Mouse (Mus musculus) small intestine, adult 2 months (tissue): ENCODE measurements around the gene Slc6a16. TPM values are rescaled to one million over a fixed set of nuclear protein-coding genes. Genes with fewer than 3 reads are reported as not detected.

Source experiments
- H3K27ac ChIP-seq: fragments of 200-500 bp; 2 replicates; pipeline ENCODE4 v1.5.1; 2012; ENCODE audit warnings: low read depth, low read length, control low read depth, inconsistent platforms; ENCODE audit not compliant: insufficient read depth
- H3K27me3 ChIP-seq: fragments of 200-500 bp; 2 replicates; pipeline ENCODE4 v1.6.1; 2012; ENCODE audit warnings: mild to moderate bottlenecking, moderate library complexity, low read length, inconsistent platforms; ENCODE audit not compliant: control insufficient read depth, insufficient read depth
- H3K36me3 ChIP-seq: fragments of 200-500 bp; 2 replicates; pipeline ENCODE4 v1.6.1; 2012; ENCODE audit warnings: mild to moderate bottlenecking, low read length, control low read depth, inconsistent platforms; ENCODE audit not compliant: control insufficient read depth, insufficient read depth
- H3K4me1 ChIP-seq: fragments of 200-500 bp; 2 replicates; pipeline ENCODE4 v1.6.1; 2012; ENCODE audit warnings: low read length, inconsistent platforms, mixed read lengths; ENCODE audit not compliant: control insufficient read depth, insufficient read depth, insufficient read length
- H3K4me3 ChIP-seq: fragments of 200-500 bp; 2 replicates; pipeline ENCODE4 v1.5.1; 2012; ENCODE audit warnings: low read depth, mild to moderate bottlenecking, control low read depth, inconsistent platforms, low read length, moderate library complexity
- CTCF ChIP-seq: fragments of 200-500 bp; IDR thresholded peaks from 2 replicates; pipeline ENCODE4 v1.5.1; 2012; ENCODE audit warnings: low read depth, mild to moderate bottlenecking, control low read depth, inconsistent platforms, low read length, moderate library complexity, mixed read lengths; ENCODE audit not compliant: insufficient replicate concordance, insufficient read length; ENCODE audit errors: extremely low read depth
- POLR2A ChIP-seq: fragments of 200-500 bp; IDR thresholded peaks from 2 replicates; pipeline ENCODE4 v1.6.1; 2012; ENCODE audit warnings: low read depth, mild to moderate bottlenecking, control low read depth, inconsistent platforms, low read length, moderate library complexity
- WGBS: fragments of 180-500 bp; shearing (Covaris S2); methylation state at CpG from one replicate; pipeline ENCODE4 v1.1.7; 2018; 5-methylcytosine and 5-hydroxymethylcytosine counted together
- polyA plus RNA-seq: library from polyadenylated mRNA; depleted of rRNA; stranded (reverse); fragments of >200 nt; gene quantifications from 2 replicates; pipeline ENCODE4 v1.2.3, GENCODE M21; 2012

Slc6a16 gene
- polyA plus RNA-seq, 1 experiment, result not detected

DNA sequence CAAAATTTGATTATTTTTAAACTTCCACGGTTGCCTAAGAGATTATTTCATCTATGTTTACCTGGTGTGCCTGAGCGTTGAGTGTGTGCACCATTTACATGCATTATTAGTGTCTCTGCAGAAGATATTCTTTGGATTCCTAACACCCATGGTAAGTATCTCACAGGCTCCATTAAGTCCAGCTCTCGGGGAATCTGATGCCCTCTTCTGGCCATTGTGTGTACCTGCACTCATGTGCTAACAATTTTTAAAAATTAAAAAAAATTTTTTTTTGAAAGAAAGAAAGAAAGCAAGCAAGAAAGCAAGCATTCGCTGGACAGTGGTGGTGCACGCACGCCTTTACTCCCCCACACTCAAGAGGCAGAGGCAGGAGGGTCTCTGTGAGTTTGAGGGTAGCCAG lies 32.6 kb upstream of the Slc6a16 start:
- no peak overlapping the region for H3K27ac ChIP-seq
- peaks cover 7% of the 10 kb centered on the region; the same call in 1 of the 2 replicates for H3K27me3 ChIP-seq
- WGBS, result 81% methylated on average over 6 of the region's 6 CpGs
- H3K4me3 ChIP-seq, result no peak overlapping the region
- H3K36me3 ChIP-seq, result no peaks in the 10 kb centered on the region
- H3K4me1 ChIP-seq, result peaks cover 6% of the 10 kb centered on the region
- TF ChIP-seq CTCF (no peak), POLR2A (no peak)

DNA sequence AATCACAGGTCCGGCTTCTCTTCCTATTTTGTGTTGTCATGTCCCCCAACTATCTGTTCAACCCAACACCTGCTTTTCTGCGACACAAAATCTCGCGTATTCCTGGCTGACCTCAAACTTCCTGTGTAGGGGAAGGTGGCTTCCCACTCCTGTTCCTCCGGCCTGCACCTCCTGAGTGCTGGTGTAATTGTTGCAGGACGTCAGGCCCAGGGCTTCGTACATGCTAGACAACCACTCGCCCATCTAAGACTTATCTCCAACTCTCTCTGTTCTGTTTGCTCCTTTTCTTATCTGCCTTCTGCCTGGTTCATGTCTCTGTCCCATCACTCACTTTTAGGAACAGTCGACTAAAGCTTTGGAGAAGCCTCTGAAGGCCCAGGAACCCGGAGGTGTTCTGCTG lies 29.8 kb upstream of the Slc6a16 start:
- 59% methylated on average over 10 of the region's 10 CpGs for WGBS
- no peak overlapping the region for H3K27ac ChIP-seq
- peaks cover 11% of the 10 kb centered on the region for H3K4me1 ChIP-seq
- peaks cover 15% of the 10 kb centered on the region for H3K27me3 ChIP-seq
- H3K36me3 ChIP-seq, result no peaks in the 10 kb centered on the region
- H3K4me3 ChIP-seq, result peak overlapping the region; percentile 22; the same call in 1 of the 2 replicates
- TF ChIP-seq POLR2A (no peak), CTCF (no peak)

DNA sequence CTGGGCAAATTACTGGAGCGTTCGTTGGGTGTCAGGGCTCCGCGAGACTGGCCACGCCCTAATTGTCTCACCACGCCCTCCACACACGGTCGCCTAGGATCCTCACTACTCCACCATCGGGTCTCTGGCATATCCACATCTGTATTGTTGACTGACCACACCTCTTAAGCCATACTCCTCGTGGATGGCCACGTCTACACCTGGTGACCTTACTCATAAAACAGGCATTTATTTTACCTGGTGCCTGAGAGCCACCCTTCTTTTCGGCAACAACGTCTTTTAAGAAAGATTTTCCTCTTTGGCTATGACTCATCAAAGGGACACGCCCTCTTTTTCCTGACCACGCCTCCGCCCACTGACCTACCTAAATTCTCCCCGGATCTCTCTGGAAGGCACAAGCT lies 29.0 kb upstream of the Slc6a16 start, which contains the start of gene Dkkl1:
Gene Dkkl1, minus strand, starts transcription at position 297 of the 401 bp plus-strand sequence.
- Histone ChIP-seq H3K36me3 (no peaks in the 10 kb centered on the region), H3K27me3 (peaks cover 16% of the 10 kb centered on the region), H3K4me1 (peaks cover 11% of the 10 kb centered on the region), H3K27ac (no peak within 1 kb of the TSS), H3K4me3 (peak within 1 kb of the TSS; percentile 22)
- no peak for TF ChIP-seq CTCF
- TF ChIP-seq POLR2A, result no peak
- 3% methylated on average over 17 of the region's 17 CpGs for WGBS

DNA sequence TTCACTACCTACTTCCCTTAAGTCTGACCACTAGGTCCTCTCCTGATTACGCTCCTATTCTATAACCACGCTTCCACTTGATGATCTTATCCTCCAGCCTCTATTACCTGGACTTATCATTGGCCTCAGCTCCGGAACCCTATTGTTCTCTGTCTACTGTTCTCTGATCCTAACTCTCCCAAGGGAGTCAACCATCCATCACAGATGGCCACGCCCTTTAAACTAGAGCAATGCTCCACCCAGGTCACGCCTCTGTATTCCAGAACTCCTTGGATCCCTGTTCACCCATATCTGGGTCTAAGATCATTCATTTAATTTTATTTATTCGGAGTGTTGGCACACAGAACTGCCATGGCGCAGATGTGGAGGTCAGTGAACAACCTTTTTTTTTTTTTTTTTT lies 28.5 kb upstream of the Slc6a16 start:
- 71% methylated on average over 7 of the region's 7 CpGs for WGBS
- no peak for TF ChIP-seq POLR2A
- TF ChIP-seq CTCF, result no peak

DNA sequence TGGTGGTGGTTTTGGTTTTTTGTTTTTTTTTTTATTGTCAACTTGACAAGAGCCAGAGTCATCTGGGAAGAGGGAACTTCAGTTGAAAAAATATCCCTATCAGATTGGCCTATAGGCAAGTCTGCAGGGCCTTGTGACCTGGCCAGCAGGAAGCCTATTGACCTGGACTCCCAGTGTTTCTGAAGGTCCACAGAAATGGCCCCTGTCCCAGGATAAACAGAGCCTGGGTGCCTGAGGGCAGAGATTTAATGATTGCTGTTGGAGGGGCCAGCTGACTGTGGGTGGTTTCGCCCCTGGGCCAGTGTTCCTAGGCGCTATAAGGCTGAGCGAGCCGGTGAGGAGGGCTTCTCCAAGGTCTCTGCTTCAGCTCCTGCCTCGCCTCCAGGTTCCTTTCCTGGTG lies 27.2 kb upstream of the Slc6a16 start:
- Histone ChIP-seq H3K27me3 (peaks cover 16% of the 10 kb centered on the region), H3K4me1 (peaks cover 11% of the 10 kb centered on the region), H3K27ac (no peak overlapping the region), H3K36me3 (no peaks in the 10 kb centered on the region), H3K4me3 (no peak overlapping the region)
- WGBS, result 82% methylated on average over 5 of the region's 5 CpGs
- TF ChIP-seq POLR2A (no peak), CTCF (no peak)

More for the DNA sequence above, 28.5 kb upstream of the Slc6a16 start:
- no peak overlapping the region for H3K27ac ChIP-seq
- H3K27me3 ChIP-seq, result peaks cover 16% of the 10 kb centered on the region
- no peaks in the 10 kb centered on the region for H3K36me3 ChIP-seq
- peaks cover 11% of the 10 kb centered on the region for H3K4me1 ChIP-seq
- H3K4me3 ChIP-seq, result no peak overlapping the region

DNA sequence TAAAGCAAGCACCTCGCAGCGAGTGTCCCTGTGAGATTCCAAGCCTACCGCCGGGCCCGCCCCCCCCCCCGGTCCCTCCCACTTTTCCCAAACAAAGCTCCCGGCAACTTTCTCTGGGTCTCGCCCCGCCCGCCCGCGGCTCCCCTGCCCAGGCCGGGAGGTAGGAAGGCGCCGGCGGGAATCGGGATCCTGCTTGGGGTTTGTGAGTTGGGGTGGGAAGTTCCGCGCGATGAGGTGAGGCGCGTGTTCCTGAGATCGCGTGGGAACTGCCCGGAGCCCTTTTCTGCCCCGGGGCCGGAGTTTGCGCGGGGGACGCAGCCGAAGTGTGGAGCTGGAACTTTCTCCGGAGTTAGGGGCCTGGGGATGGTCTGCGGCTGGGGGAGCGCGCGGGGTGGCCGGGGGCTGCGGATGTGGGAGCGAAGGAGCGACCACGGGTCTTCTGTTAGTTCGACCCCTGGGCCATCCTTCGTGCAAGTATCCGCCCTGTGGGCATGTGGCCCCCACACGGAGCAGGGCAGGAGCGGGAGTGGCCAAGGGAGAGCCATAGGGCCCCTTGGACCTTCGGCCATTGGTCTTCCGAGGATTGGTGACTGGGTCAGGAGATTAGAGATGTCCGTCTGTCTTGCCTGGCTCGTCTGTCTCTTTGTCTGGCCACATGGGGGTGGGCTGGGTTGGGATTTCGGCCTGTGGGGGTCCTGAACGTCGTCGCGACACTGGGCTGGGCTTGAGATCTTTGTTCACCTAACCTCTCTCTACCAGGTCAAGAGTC lies 25.0 kb upstream of the Slc6a16 start, which contains the start of gene Tead2:
Gene Tead2, plus strand, starts transcription at position 81 of the 769 bp plus-strand sequence.
- H3K4me1 ChIP-seq, result peaks cover 11% of the 10 kb centered on the region
- H3K36me3 ChIP-seq, result no peaks in the 10 kb centered on the region
- 2% methylated on average over 55 of the region's 55 CpGs for WGBS
- H3K4me3 ChIP-seq, result peak within 1 kb of the TSS; percentile 67
- peaks cover 16% of the 10 kb centered on the region for H3K27me3 ChIP-seq
- H3K27ac ChIP-seq, result no peak within 1 kb of the TSS
- TF ChIP-seq POLR2A (no peak), CTCF (no peak)

DNA sequence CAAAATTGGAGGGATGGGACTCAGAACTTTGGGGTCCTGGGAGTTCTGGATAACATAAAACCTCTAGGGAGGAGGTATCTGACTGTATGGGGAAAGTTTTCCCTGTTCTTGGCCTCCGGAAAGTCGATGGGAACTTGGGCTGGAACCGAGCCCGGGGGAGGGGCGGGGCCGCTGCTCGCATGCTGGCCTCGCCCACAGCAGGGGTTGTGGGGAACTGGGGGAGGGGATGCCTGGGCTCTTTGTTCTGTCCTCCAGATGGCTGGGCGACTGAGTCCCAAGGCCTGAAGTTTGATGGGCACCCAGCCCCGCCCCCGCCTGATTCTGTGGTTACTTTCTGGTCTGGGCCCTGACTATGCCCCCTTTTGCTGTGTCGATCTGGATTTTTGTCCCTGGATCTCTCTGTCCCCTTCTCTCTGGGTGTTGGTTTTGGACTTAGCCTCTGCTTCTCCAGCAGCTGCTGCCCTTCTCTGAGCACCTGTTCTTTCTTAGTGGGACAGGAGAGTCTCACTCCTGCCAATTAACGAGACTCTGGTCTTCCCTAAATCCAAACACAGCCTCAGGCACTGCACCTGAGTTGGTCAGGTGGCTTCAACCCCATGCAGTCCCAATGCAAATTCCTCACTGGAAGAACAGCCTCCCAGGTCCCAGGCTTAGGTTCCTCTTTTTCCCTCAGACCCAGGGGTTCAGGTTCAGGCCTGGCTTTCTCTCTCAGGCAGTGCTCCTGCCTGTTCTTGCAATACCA lies 24.3 kb upstream of the Slc6a16 start:
- no peaks in the 10 kb centered on the region for H3K36me3 ChIP-seq
- peak overlapping the region; percentile 67 for H3K4me3 ChIP-seq
- WGBS, result 6% methylated on average over 13 of the region's 13 CpGs
- TF ChIP-seq POLR2A (no peak), CTCF (no peak)
- no peak overlapping the region for H3K27ac ChIP-seq
- H3K27me3 ChIP-seq, result peaks cover 11% of the 10 kb centered on the region
- H3K4me1 ChIP-seq, result peaks cover 7% of the 10 kb centered on the region

DNA sequence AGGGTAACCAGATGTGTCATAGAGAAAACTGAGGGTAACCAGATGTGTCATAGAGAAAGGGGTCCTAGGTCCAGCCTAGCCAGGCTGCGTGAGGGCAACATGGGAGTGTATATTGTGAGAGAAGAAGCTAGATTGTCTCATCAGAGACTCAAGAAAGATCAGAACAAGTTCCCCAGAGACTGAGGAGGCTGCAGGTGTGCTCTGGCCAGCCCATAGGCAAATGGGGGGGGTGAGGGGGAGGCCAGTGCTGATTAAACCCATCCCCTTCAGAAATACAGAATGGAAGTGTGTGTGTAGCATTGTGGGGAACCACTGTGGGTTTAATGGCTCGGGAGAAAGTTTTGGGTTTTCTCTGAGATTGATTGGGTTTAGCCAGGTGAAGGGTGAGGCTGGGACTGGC lies 19.2 kb upstream of the Slc6a16 start:
- no peaks in the 10 kb centered on the region for H3K36me3 ChIP-seq
- 65% methylated on average over 2 of the region's 2 CpGs for WGBS
- TF ChIP-seq POLR2A (no peak), CTCF (no peak)
- no peaks in the 10 kb centered on the region for H3K27me3 ChIP-seq
- no peak overlapping the region for H3K27ac ChIP-seq
- H3K4me1 ChIP-seq, result no peaks in the 10 kb centered on the region
- H3K4me3 ChIP-seq, result no peak overlapping the region
